Mouse (Mus musculus): ENCODE results near the gene Rxfp3. TPM values are rescaled to one million over a fixed set of nuclear protein-coding genes. Genes with fewer than 3 reads are reported as not detected.

The Rxfp3 gene
- polyA plus RNA-seq, 1 experiment from 2014 or later = 0.04 TPM

DNA sequence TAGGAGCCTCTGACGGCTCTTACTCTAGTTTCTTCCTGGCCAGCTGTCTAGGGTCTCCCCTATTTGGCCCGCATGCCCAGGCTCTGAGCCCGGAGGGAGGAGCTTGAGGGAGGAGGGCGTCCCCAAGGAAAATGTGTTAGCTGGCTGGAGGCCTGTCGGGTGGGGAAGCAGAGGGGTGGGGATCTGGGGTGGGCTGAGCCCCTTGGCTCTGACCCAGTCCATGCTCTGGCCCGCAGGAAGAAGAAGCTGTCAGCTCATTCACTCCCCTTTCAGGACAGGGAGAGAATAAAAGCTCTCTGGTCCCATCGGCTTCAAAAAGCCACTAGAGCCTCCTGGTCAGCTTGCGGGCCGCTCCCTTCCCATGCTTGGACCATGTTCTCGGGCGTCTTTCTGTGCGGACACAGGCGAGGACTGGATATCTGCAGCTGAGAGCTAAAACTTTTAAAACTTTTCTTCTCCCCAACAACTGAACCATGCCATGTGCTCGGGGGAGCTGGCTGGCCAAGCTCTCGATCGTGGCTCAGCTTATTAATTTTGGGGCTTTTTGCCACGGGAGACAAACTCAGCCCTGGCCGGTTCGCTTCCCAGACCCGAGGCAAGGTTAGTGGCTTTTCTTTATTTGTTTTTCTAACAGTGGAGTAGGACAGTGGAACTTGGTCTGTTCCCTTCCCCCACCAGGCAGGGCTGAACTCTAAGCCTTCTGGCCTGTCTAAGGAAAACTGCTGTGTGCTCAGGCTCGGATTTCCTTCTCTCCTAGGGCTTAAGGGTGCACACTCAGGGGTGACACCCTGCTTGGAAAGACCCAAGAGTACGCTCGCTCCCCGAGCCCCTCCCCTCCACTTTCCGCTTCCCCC, 27.0 kb upstream of the Rxfp3 start, which contains the start of gene Adamts12:
TSS of gene Adamts12 (plus strand) at position 233 of the 854 bp plus-strand sequence.
- WGBS = under 1% methylated on average over 25 of the region's 25 CpGs
- no peaks in the 10 kb centered on the region for H3K36me3 ChIP-seq (ENCODE audit: control insufficient read depth, insufficient read depth, low read length)

DNA sequence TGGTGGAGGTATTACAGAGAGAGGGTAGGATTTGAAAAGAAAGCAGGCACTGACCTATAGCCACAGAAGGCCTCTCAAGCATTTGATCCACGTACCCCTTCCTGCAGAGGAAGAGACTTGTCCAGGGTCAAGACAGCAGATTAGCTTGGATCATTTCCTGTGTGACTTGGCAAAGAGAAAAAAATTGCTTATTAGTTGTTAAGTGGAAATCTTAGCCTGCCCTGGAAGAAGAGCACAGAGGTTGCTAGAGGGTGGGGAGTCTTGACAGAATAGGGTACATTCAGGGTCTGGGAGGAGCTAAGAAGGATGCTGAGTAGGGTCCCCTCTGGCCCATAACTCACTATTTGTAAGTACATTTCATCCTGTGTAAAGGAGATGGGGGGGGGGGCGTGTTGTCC, 26.4 kb upstream of the Rxfp3 start:
- H3K4me1 ChIP-seq (replicated peaks; ENCODE audit: control insufficient read depth, insufficient read depth, low read length) = peaks cover 10% of the 10 kb centered on the region
- H3K4me2 ChIP-seq (ENCODE audit: low read depth, low read length) = peak overlapping the region; percentile 63
- H3K9me3 ChIP-seq (ENCODE audit: control insufficient read depth, low read length) = no peaks in the 10 kb centered on the region
- H3K27me3 ChIP-seq (ENCODE audit: control insufficient read depth, insufficient read depth, low read depth, low read length) = no peaks in the 10 kb centered on the region
- peak overlapping the region; percentile 90 for H3K27ac ChIP-seq (ENCODE audit: low read length)
- ATAC-seq (ENCODE audit: low read depth) = no peak; the same call in none of the 2 replicates
- H3K4me3 ChIP-seq (ENCODE audit: low read length) = no peak overlapping the region; the same call in 1 of the 2 replicates
- no peaks in the 10 kb centered on the region for H3K36me3 ChIP-seq (ENCODE audit: control insufficient read depth, insufficient read depth, low read length)
- H3K9ac ChIP-seq (ENCODE audit: low read length) = no peak overlapping the region
- 11% methylated on average over 2 of the region's 2 CpGs for WGBS

More for the DNA sequence above, 27.0 kb upstream of the Rxfp3 start, which contains the start of gene Adamts12:
- H3K9me3 ChIP-seq (ENCODE audit: control insufficient read depth, low read length) = no peaks in the 10 kb centered on the region
- H3K4me1 ChIP-seq (replicated peaks; ENCODE audit: control insufficient read depth, insufficient read depth, low read length) = peaks cover 10% of the 10 kb centered on the region
- H3K27ac ChIP-seq (ENCODE audit: low read length) = peak within 1 kb of the TSS; percentile 90
- H3K9ac ChIP-seq (ENCODE audit: low read length) = peak within 1 kb of the TSS; percentile 59
- H3K4me2 ChIP-seq (ENCODE audit: low read depth, low read length) = peak within 1 kb of the TSS; percentile 63
- peak; percentile 96 for ATAC-seq (ENCODE audit: low read depth)
- H3K27me3 ChIP-seq (ENCODE audit: control insufficient read depth, insufficient read depth, low read depth, low read length) = no peaks in the 10 kb centered on the region
- peak within 1 kb of the TSS; percentile 45 for H3K4me3 ChIP-seq (ENCODE audit: low read length)

DNA sequence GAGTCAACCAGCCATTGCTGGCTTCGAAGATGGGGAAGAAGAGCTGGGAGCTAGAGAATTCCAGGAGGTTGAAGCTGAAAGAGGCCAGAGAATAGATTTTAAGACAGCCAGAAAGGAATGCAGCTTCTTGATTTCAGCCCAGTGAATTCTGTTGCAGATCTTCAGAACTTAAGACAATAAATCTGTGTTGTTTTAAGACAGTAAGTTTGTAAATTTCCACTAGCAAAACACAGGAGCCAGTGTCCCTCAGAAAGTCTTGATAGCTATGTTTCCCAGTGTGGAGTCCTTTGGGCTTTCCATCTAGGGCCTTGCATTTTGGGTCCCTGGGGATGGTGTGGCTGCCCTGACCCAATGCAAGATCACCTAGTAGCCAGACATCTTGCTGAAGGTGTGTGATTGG, 25.1 kb upstream of the Rxfp3 start:
- Histone ChIP-seq H3K4me1 (replicated peaks; ENCODE audit: control insufficient read depth, insufficient read depth, low read length) (peaks cover 10% of the 10 kb centered on the region), H3K4me3 (ENCODE audit: low read length) (no peak overlapping the region), H3K9me3 (ENCODE audit: control insufficient read depth, low read length) (no peaks in the 10 kb centered on the region), H3K4me2 (ENCODE audit: low read depth, low read length) (no peak overlapping the region), H3K9ac (ENCODE audit: low read length) (no peak overlapping the region), H3K27ac (ENCODE audit: low read length) (no peak overlapping the region), H3K27me3 (ENCODE audit: control insufficient read depth, insufficient read depth, low read depth, low read length) (no peaks in the 10 kb centered on the region), H3K36me3 (ENCODE audit: control insufficient read depth, insufficient read depth, low read length) (no peaks in the 10 kb centered on the region)
- WGBS = 74% methylated on average over 1 of the region's 1 CpGs
- no peak for ATAC-seq (ENCODE audit: low read depth)

DNA sequence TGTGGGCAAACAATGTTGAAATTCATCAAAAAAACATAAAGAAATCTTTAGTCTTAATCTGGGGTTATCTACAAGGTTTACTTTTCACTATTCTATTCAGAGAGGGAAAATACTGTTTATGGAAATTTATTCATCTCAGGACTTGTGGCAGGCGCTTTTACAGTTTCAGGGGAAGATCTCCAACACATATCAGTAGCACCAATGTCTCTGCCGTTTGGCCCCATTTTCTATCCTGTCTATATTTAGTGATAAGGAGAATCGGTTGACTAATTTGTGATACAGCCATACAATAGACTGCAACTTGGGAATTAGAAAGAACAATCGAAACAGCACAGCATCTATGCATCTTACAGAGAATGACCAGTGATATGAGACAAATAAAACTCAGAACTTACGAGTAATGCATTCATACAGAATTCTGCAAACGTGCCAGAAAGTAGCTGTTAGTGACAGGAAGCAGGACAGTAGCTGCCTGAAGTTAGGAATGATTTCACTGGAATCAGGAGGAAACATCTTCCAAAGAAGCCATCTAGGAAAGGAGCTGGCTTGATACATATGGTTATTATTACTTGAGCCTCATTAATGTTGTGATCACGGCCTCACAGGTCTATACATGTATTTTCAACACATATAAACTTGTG, 16.8 kb upstream of the Rxfp3 start:
- WGBS = 40% methylated on average over 7 of the region's 7 CpGs
- ATAC-seq (ENCODE audit: low read depth) = peak; percentile 68
- no peak overlapping the region for H3K9ac ChIP-seq (ENCODE audit: low read length)
- no peaks in the 10 kb centered on the region; the same call in 1 of the 2 replicates for H3K4me1 ChIP-seq (replicated peaks; ENCODE audit: control insufficient read depth, insufficient read depth, low read length)
- H3K36me3 ChIP-seq (ENCODE audit: control insufficient read depth, insufficient read depth, low read length) = no peaks in the 10 kb centered on the region
- H3K4me3 ChIP-seq (ENCODE audit: low read length) = no peak overlapping the region
- no peaks in the 10 kb centered on the region for H3K9me3 ChIP-seq (ENCODE audit: control insufficient read depth, low read length)
- H3K4me2 ChIP-seq (ENCODE audit: low read depth, low read length) = no peak overlapping the region
- no peaks in the 10 kb centered on the region for H3K27me3 ChIP-seq (ENCODE audit: control insufficient read depth, insufficient read depth, low read depth, low read length)
- no peak overlapping the region for H3K27ac ChIP-seq (ENCODE audit: low read length)

DNA sequence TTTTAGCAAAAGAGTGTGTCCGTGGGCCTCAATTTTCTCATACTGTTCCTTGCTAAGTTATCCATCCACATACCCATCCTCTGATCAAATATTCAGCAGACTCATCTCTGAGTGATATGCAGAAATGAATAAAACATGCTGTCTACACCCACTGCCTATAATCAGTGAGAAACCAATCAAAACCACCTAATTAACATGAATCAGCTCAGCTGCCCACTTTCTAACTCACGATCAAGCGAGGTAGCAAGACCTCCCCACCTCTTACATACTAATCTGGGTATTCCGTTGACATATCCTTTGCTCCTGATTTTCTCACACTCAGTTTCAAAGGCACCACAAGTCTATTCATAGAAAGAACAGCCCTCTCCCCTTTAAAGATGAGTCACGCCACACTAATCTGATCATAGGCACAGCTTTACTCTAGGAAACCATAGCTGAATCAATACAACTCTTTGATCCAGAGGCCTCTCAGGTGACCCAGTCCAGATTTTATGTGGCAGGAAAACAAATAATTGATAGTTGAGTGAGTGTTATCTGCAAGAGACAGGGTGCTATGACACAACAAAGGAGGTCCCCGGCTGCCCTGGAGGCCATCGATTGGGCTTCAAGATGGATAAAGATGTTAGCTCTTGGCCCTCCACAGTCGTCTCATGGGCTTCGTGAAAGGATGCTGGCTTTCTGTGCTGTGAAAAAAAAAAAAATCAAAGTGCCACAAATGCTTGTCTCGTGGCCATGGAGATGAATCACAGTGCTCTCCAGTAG, 16.1 kb upstream of the Rxfp3 start:
- peak; percentile 20; the same call in 1 of the 2 replicates for ATAC-seq (ENCODE audit: low read depth)

DNA sequence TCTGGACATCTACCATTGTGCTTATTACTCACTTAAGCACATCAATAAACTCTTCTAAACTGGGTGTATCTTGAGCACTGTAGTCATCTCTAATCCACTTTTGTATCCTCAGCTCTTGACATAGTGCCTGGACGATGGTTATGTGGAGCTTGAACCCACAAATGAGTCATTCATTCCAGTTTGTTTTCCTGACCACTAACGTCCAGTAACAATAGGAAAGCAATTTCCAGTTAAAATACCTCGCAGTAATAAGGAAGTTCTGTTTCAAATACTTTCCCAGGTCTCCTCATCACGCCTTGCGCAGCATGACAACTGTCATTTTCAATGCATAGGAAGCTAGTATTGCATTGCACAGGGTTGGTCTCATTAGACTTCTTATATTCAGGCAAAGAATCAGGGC, 5.0 kb upstream of the Rxfp3 start:
- Histone ChIP-seq H3K27ac (ENCODE audit: low read length) (no peak overlapping the region), H3K9me3 (ENCODE audit: control insufficient read depth, low read length) (no peaks in the 10 kb centered on the region), H3K36me3 (ENCODE audit: control insufficient read depth, insufficient read depth, low read length) (no peaks in the 10 kb centered on the region), H3K27me3 (ENCODE audit: control insufficient read depth, insufficient read depth, low read depth, low read length) (peaks cover 5% of the 10 kb centered on the region), H3K4me2 (ENCODE audit: low read depth, low read length) (no peak overlapping the region), H3K4me3 (ENCODE audit: low read length) (no peak overlapping the region), H3K4me1 (replicated peaks; ENCODE audit: control insufficient read depth, insufficient read depth, low read length) (no peaks in the 10 kb centered on the region), H3K9ac (ENCODE audit: low read length) (no peak overlapping the region)
- WGBS = 84% methylated on average over 5 of the region's 5 CpGs
- ATAC-seq (ENCODE audit: low read depth) = no peak

More for the DNA sequence above, 16.1 kb upstream of the Rxfp3 start:
- Histone ChIP-seq H3K27me3 (ENCODE audit: control insufficient read depth, insufficient read depth, low read depth, low read length) (no peaks in the 10 kb centered on the region), H3K27ac (ENCODE audit: low read length) (no peak overlapping the region), H3K36me3 (ENCODE audit: control insufficient read depth, insufficient read depth, low read length) (no peaks in the 10 kb centered on the region), H3K4me2 (ENCODE audit: low read depth, low read length) (no peak overlapping the region), H3K4me1 (replicated peaks; ENCODE audit: control insufficient read depth, insufficient read depth, low read length) (no peaks in the 10 kb centered on the region; the same call in 1 of the 2 replicates), H3K4me3 (ENCODE audit: low read length) (no peak overlapping the region), H3K9ac (ENCODE audit: low read length) (no peak overlapping the region), H3K9me3 (ENCODE audit: control insufficient read depth, low read length) (no peaks in the 10 kb centered on the region)
- 33% methylated on average over 10 of the region's 10 CpGs for WGBS

DNA sequence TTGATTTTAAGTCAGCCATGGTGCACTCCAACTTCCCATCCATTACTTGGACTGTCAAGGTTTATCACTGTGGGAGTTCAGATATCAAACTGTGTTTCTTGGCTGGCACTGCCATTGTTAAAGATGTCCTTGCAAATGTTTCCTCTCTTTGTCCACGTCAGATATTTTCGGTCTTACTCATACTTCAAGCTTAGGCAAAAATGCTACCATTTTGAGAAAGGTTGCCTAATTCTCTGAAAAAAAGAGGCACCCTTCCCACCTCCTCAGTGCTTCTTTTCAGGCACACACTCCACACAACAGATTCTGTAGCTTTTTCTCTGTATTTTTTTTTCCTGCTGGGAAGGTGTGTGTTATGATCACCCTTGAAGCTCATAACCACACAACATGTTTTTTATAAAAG, 3.4 kb upstream of the Rxfp3 start:
- peaks cover 10% of the 10 kb centered on the region for H3K4me1 ChIP-seq (replicated peaks; ENCODE audit: control insufficient read depth, insufficient read depth, low read length)
- H3K4me3 ChIP-seq (ENCODE audit: low read length) = no peak overlapping the region
- H3K9ac ChIP-seq (ENCODE audit: low read length) = no peak overlapping the region
- H3K36me3 ChIP-seq (ENCODE audit: control insufficient read depth, insufficient read depth, low read length) = no peaks in the 10 kb centered on the region
- no peak overlapping the region for H3K4me2 ChIP-seq (ENCODE audit: low read depth, low read length)
- H3K27ac ChIP-seq (ENCODE audit: low read length) = no peak overlapping the region
- H3K9me3 ChIP-seq (ENCODE audit: control insufficient read depth, low read length) = no peaks in the 10 kb centered on the region
- H3K27me3 ChIP-seq (ENCODE audit: control insufficient read depth, insufficient read depth, low read depth, low read length) = peaks cover 21% of the 10 kb centered on the region
- 59% methylated on average over 2 of the region's 2 CpGs for WGBS
- ATAC-seq (ENCODE audit: low read depth) = no peak

DNA sequence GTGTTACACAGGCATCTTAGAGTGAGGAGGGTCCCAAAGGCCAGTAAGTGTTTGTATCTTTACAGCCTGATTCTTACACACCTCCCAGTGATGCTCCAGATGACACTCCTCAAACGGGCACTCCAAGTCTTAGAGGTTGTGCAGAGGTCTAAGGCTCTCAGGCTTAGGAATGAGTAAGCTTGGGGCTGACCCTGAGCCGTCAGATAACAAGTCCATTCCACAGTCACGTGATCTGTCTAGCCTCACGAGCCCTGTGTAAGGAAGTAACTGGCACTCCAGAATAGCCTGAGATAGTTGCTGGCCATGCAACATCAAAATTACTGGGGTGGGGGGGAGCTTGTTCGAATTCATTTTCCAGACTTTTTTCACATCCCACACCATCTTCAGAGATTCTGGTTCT, 2.3 kb upstream of the Rxfp3 start:
- H3K27me3 ChIP-seq (ENCODE audit: control insufficient read depth, insufficient read depth, low read depth, low read length) = peaks cover 33% of the 10 kb centered on the region
- 27% methylated on average over 5 of the region's 5 CpGs for WGBS

DNA sequence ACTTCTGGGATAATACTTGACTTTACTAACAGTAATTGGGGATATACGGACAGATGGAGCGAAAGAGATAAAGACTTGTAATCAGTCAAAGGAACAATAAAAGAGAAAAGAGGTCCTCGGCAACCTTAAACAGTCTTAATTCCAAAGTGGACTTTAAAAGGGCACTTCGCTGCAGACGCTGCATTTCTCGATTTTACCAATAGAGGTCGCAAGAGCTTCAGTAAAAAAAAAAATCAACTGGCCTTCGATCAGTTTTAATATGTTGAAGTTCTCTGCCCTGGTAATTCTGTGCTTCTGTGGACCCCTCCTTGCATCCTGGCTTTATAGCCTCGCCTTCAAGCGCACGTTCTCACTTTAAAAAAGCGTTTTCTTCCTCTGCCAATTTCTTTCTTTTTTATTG, 685 bp upstream of the Rxfp3 start:
- Histone ChIP-seq H3K9me3 (ENCODE audit: control insufficient read depth, low read length) (no peaks in the 10 kb centered on the region), H3K27me3 (ENCODE audit: control insufficient read depth, insufficient read depth, low read depth, low read length) (peaks cover 44% of the 10 kb centered on the region), H3K27ac (ENCODE audit: low read length) (no peak overlapping the region), H3K36me3 (ENCODE audit: control insufficient read depth, insufficient read depth, low read length) (no peaks in the 10 kb centered on the region), H3K4me1 (replicated peaks; ENCODE audit: control insufficient read depth, insufficient read depth, low read length) (peaks cover 13% of the 10 kb centered on the region), H3K4me2 (ENCODE audit: low read depth, low read length) (no peak overlapping the region), H3K9ac (ENCODE audit: low read length) (no peak overlapping the region), H3K4me3 (ENCODE audit: low read length) (no peak overlapping the region)
- WGBS = 2% methylated on average over 12 of the region's 12 CpGs
- ATAC-seq (ENCODE audit: low read depth) = no peak

More for the DNA sequence above, 2.3 kb upstream of the Rxfp3 start:
- Histone ChIP-seq H3K4me3 (ENCODE audit: low read length) (no peak overlapping the region), H3K36me3 (ENCODE audit: control insufficient read depth, insufficient read depth, low read length) (no peaks in the 10 kb centered on the region), H3K4me1 (replicated peaks; ENCODE audit: control insufficient read depth, insufficient read depth, low read length) (peaks cover 13% of the 10 kb centered on the region), H3K9me3 (ENCODE audit: control insufficient read depth, low read length) (no peaks in the 10 kb centered on the region), H3K4me2 (ENCODE audit: low read depth, low read length) (no peak overlapping the region), H3K27ac (ENCODE audit: low read length) (no peak overlapping the region), H3K9ac (ENCODE audit: low read length) (no peak overlapping the region)
- ATAC-seq (ENCODE audit: low read depth) = 0 out of 2 replicates have a peak, but pooled peaks have one; percentile 34
